Mouse (Mus musculus): ENCODE data around the gene Alpk1.

DNA sequence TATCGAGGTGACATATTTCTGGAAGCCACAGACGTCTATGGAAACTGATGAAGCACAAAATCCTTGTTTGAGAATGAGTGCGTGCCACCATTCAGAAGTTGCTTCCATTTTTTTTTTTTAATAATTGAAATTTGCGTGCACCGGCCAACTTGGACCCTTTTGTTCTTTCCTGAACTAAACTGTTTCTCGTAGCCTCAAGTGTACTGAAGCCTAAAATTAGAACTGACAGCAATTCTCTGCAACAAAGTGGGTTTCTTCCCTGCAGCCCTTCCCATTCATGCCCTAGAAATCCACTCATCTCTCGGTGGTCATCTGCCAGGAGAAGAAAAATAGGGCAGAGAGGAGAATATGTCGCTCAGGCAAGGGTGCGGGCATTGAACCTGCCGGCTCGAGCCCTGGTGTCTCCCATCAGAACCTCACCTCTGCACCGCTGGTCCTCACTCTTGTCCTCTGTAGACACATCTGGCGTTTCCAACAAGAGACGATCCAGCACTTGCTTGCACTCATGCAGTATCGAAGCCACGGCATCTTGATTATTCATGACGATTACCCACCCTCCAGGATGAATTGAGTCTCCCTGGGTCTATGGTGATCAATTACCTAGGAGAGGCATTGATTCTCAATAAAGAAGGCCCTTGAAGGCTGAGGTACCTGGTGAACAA lies 51.3 kb downstream of the Alpk1 start:
- TF ChIP-seq HCFC1 (IDR thresholded peaks at IDR 0.05; ENCODE audit: borderline replicate concordance, insufficient read depth, low read length) (no peak), ZC3H11A (IDR thresholded peaks at IDR 0.05; ENCODE audit: borderline replicate concordance, low read depth, low read length) (no peak)
